Mouse (Mus musculus) limb, embryonic 14.5 days (tissue): ENCODE measurements around the gene Ezh1. TPM values are rescaled to one million over a fixed set of nuclear protein-coding genes. Genes with fewer than 3 reads are reported as not detected.

Source experiments
- ATAC-seq: fragments of 200-750 bp; cut with Nextera tagmentation; 2 replicates; pipeline ENCODE4 v1.8.0; 2017; ENCODE audit warnings: low read depth, moderate number of reproducible peaks, moderate TSS enrichment; ENCODE audit not compliant: low FRiP score
- DNase-seq: peaks from one replicate; pipeline ENCODE4 v3.0.0-alpha.2; 2015; ENCODE audit warnings: low spot score
- H3K27ac ChIP-seq: fragments of 300-500 bp; sonication (generic); replicated peaks from 2 replicates; pipeline ENCODE4 v1.5.1; 2014; ENCODE audit warnings: low read depth, mild to moderate bottlenecking, low read length, moderate library complexity, mixed read lengths
- H3K27me3 ChIP-seq: fragments of 300-500 bp; sonication (generic); 2 replicates; pipeline ENCODE4 v1.6.1; 2014; ENCODE audit warnings: low read length, mixed read lengths; ENCODE audit not compliant: control insufficient read depth, insufficient read depth
- H3K36me3 ChIP-seq: fragments of 300-500 bp; sonication (generic); 2 replicates; pipeline ENCODE4 v1.6.1; 2014; ENCODE audit warnings: mild to moderate bottlenecking, low read length, moderate library complexity, mixed read lengths; ENCODE audit not compliant: control insufficient read depth, insufficient read depth
- H3K4me1 ChIP-seq: fragments of 300-500 bp; sonication (generic); 2 replicates; pipeline ENCODE4 v1.6.1; 2014; ENCODE audit warnings: antibody characterized with exemption, low read length, mixed read lengths; ENCODE audit not compliant: control insufficient read depth, insufficient read depth
- H3K4me2 ChIP-seq: fragments of 300-500 bp; sonication (generic); replicated peaks from 2 replicates; pipeline ENCODE4 v1.6.1; 2014; ENCODE audit warnings: low read depth, mild to moderate bottlenecking, low read length, moderate library complexity; ENCODE audit not compliant: severe bottlenecking
- H3K4me3 ChIP-seq: fragments of 300-500 bp; sonication (generic); replicated peaks from 2 replicates; pipeline ENCODE4 v1.5.1; 2014; ENCODE audit warnings: low read length
- H3K9ac ChIP-seq: fragments of 300-500 bp; sonication (generic); 2 replicates; pipeline ENCODE4 v1.6.1; 2014; ENCODE audit warnings: mild to moderate bottlenecking, low read depth, low read length, moderate library complexity; ENCODE audit not compliant: severe bottlenecking
- H3K9me3 ChIP-seq: fragments of 300-500 bp; sonication (generic); 2 replicates; pipeline ENCODE4 v1.6.1; 2016; ENCODE audit warnings: low read length; ENCODE audit not compliant: control insufficient read depth
- POLR2A ChIP-seq: fragments of 200-500 bp; IDR thresholded peaks from 2 replicates; pipeline ENCODE4 v1.8.0; 2012; ENCODE audit warnings: inconsistent platforms, mild to moderate bottlenecking, moderate library complexity, borderline replicate concordance; ENCODE audit not compliant: insufficient read depth, insufficient read length; ENCODE audit errors: extremely low read depth
- WGBS: fragments of 180-500 bp; shearing (Covaris S2); extraction: QIAGEN DNeasy Blood & Tissue Kit; methylation state at CpG from one replicate; pipeline ENCODE4 v1.1.7; 2014; 5-methylcytosine and 5-hydroxymethylcytosine counted together
- polyA plus RNA-seq, 2 experiments: library from polyadenylated mRNA; depleted of rRNA in 1 of 2; stranded (reverse) in 1 of 2; unstranded in 1 of 2; fragments of >200 nt; fragmentation: Nextera tagmentation in 1 of 2; extraction: Ambion mirVana in 1 of 2; gene quantifications; 2 replicates each; pipeline versions ENCODE4 v1.2.1 to v1.2.3; 2012 to 2014

Ezh1 gene
- polyA plus RNA-seq (2012; rRNA removed): 28.3 and 28.4 TPM in 2 replicates
- polyA plus RNA-seq (2014; fragmentation: Nextera tagmentation; extraction: Ambion mirVana): 14.4 and 17.0 TPM in 2 replicates

DNA sequence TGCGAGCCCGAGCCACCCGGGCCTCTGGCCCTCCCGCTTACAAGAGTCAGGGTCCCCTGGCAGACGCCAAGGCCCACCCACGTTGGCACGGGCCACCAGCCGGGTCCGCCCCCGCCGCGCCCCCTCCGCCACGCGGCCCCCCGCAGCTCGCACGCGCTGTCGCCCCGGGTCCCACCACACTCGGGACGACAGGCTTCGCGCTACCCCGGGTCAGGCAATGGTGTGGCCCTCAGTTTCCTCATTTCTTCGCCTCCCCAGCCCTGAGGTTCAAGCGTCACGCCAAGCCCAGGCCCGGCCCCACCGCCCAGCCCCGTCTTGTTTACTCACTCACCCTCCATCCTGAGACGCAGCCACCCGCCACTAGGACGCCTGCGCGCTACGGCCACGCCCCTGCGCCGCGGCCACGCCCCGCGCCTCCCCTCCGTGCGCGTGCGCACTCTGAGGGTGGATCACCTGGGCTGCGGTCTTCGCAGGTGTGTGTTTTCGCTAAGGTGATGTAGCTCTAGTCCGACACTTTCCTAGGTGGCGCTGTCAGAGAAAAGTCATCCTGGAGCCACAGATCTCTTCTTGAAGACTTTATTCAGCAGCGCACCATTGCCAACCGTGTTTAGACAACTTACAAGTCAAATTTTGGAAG, at the start of gene Ezh1:
TSS of gene Ezh1 (minus strand) at position 399 of the 637 bp plus-strand sequence.
- DNase-seq (peak; percentile 73), ATAC-seq (peak; percentile 93)
- H3K4me3 ChIP-seq: peak within 1 kb of the TSS; percentile 91
- H3K9ac ChIP-seq: peak within 1 kb of the TSS; percentile 79
- peaks cover 22% of the 10 kb centered on the region for H3K4me1 ChIP-seq
- H3K36me3 ChIP-seq: no peaks in the 10 kb centered on the region
- WGBS: under 1% methylated on average over 45 of the region's 56 CpGs
- peak within 1 kb of the TSS; percentile 82 for H3K4me2 ChIP-seq
- no peaks in the 10 kb centered on the region for H3K9me3 ChIP-seq
- H3K27me3 ChIP-seq: no peaks in the 10 kb centered on the region
- 0 out of 2 replicates have a peak within 1 kb of the TSS, but pooled peaks have one; percentile 52 for H3K27ac ChIP-seq
- TF ChIP-seq POLR2A: no peak

DNA sequence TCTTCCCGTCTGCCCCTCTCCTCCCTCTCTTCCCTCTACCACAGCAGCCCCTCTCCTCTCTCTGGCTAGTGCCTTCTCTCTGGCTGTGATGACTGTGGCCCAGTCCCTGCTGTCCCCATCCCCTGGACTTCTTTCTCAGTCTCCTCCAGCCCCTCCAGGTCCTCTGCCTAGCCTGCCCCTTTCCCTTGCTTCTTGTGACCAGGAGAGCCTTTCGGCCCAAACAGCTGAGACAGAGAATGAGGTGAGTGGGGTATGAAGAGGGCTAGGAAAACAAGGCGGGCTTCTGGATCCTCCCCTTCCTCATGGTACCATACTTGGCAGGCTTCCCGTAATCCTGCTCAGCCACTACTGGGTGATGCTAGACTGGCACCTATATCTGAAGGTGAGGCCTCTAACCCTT, 49.0 kb upstream of the Ezh1 start:
- 67% methylated on average over 4 of the region's 4 CpGs for WGBS
- H3K4me1 ChIP-seq: peaks cover 18% of the 10 kb centered on the region
- no peak overlapping the region for H3K4me3 ChIP-seq
- TF ChIP-seq POLR2A: no peak
- H3K4me2 ChIP-seq: no peak overlapping the region
- H3K27me3 ChIP-seq: no peaks in the 10 kb centered on the region
- ATAC-seq (no peak), DNase-seq (no peak)
- H3K9me3 ChIP-seq: no peaks in the 10 kb centered on the region
- 0 out of 2 replicates have a peak, but pooled peaks cover 10% of the 10 kb centered on the region for H3K36me3 ChIP-seq
- no peak overlapping the region for H3K27ac ChIP-seq
- H3K9ac ChIP-seq: no peak overlapping the region

DNA sequence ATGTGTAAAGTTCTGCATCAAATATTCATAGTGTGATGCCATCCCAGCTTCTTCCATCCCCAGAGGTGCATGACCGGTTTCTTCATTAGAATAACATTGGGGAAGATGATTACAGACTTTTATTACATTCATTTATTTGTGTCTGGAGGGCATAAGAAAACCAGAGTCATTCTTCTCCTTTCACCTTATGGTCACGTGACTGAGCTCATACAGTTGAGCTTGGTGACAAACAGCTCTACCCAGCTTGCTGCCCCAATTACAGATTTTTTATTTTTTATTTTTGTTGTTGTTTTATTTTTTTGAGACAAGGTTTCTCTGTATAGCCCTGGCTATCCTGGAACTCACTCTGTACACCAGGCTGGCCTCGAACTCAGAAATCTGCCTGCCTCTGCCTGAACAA, 46.2 kb upstream of the Ezh1 start:
- no peak for TF ChIP-seq POLR2A
- Histone ChIP-seq H3K9me3 (no peaks in the 10 kb centered on the region), H3K4me2 (no peak overlapping the region), H3K36me3 (0 out of 2 replicates have a peak, but pooled peaks cover 10% of the 10 kb centered on the region), H3K27ac (no peak overlapping the region), H3K27me3 (peaks cover 4% of the 10 kb centered on the region; the same call in 1 of the 2 replicates), H3K4me1 (peaks cover 5% of the 10 kb centered on the region), H3K4me3 (no peak overlapping the region), H3K9ac (no peak overlapping the region)
- ATAC-seq (no peak), DNase-seq (no peak)
- WGBS: 78% methylated on average over 3 of the region's 3 CpGs

DNA sequence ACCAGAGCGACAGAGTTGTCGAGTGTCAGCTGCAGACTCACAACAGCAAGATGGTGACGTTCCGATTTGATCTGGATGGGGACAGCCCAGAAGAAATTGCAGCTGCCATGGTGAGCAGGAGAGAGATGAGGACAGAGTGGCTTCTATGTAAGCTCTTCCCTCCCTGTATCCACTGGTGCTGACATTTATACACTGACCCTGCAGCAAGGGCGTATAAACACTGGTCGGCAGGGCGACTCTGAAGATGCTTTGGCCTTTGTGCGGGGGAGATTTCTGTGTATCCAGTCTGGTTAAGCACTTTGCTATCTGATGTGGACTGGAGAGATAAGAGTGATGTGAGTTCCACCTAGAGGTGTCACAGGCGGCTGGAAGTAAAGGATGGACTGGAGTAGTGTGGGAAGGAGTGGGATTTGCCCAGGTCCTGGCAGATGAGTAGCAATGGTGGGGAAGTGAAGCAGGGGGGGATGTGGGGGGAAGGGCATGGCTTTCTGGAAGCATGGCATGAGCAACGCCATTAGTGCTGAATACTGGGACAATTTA, 43.4 kb upstream of the Ezh1 start:
- H3K27me3 ChIP-seq: peaks cover 16% of the 10 kb centered on the region; the same call in 1 of the 2 replicates
- ATAC-seq: no peak
- peaks cover 6% of the 10 kb centered on the region; the same call in 1 of the 2 replicates for H3K4me1 ChIP-seq
- no peak for DNase-seq
- H3K36me3 ChIP-seq: 0 out of 2 replicates have a peak, but pooled peaks cover 5% of the 10 kb centered on the region
- H3K9ac ChIP-seq: no peak overlapping the region
- WGBS: 16% methylated on average over 10 of the region's 10 CpGs
- H3K4me2 ChIP-seq: no peak overlapping the region
- no peak overlapping the region for H3K27ac ChIP-seq
- H3K4me3 ChIP-seq: no peak overlapping the region
- TF ChIP-seq POLR2A: no peak
- no peaks in the 10 kb centered on the region for H3K9me3 ChIP-seq

DNA sequence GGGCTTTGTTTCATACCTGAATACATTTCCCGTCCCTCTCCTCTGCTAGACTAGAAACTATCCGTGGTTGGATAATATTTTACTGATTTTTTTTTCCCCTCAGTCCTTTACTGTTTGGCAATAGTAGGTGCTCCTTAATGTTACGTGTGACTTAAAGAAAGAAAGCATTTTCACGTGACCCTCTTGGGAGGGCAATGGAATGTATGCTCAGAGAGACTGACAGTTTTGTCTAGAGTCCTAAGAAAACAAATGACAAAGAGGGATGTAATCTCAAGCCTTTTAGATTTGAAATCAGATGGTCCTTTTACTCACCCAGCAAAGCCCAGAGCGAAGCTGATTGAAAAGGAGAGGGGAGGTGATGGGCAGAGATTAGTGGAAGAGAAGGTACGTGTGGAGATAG, 39.6 kb upstream of the Ezh1 start:
- Histone ChIP-seq H3K9me3 (no peaks in the 10 kb centered on the region), H3K9ac (no peak overlapping the region), H3K36me3 (no peaks in the 10 kb centered on the region), H3K4me2 (no peak overlapping the region), H3K27me3 (peaks cover 44% of the 10 kb centered on the region), H3K27ac (no peak overlapping the region), H3K4me3 (peak overlapping the region; percentile 29; the same call in 1 of the 2 replicates), H3K4me1 (peaks cover 21% of the 10 kb centered on the region)
- no peak for ATAC-seq
- no peak for DNase-seq
- WGBS: 30% methylated on average over 6 of the region's 6 CpGs
- TF ChIP-seq POLR2A: no peak
